Mouse (Mus musculus) retina, postnatal 1 day (tissue): ENCODE data around the gene Sox15.

Experiments
- DNase-seq: peaks from one replicate; pipeline ENCODE4 v3.0.0-alpha.2; 2012

Sox15 gene

DNA sequence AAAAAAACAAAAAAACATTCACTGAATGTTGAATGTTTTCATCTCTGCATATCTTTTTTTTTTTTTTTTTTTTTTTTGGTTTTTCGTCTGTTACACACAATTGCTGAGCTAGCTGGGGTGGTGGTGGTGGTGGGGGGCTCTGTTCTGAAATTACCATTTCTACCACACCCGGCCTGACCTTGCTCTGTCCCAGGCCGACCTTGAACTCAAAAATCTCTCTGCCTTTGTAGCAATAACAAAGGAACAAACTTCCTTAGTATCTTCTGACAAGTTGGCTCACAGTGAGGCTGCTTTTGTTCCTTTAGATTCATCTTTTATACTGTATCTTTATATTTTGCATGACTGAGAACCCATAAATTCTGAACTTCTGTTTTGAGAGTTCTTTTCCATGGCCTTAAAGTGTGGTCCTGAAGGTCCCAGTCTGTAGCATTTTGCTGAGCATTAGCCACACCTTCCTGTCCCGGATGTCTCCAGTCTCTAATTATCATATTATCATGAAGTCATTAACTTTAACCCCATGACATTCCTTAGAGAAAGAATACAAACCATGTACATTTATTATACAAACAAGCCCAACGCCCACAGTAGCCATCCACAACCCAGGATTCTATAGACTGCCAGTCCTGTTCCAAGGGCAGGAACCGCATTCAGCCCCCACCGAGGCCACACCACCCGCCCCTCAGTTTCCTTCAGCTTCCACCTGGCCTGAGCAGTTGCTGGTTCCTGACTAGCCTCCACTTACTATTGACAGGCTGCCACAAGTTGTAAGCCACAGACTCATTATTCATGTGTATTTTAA is 48.9 kb downstream of the Sox15 start:
- no peak for DNase-seq

DNA sequence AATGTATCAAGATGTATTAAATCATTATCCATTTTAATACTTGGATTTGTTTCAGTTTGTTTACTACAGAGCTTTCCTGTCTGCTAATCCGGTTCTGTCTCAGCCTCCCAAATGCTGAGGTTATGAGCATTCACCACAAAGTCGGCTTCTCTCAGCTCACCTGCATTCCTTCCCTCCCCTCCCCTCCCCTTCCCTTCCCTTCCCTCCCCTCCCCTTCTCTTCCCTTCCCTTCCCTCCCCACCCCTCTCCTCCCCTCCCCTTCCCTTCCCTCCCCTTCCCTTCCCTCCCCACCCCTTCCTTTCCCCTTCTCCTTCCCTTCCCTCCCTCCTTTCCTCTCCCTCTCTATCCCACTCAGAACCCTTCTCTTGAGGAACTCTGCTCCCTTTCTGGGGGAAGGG is 49.5 kb downstream of the Sox15 start:
- DNase-seq = no peak
